Mouse (Mus musculus): Measurements from ENCODE around the gene Tas1r3.

- TF ChIP-seq EP300 (IDR thresholded peaks at IDR 0.05; ENCODE audit: insufficient read depth, low read depth, low read length) (no peak), CTCF (IDR thresholded peaks at IDR 0.05; ENCODE audit: low read depth, low read length) (no peak), POLR2A (IDR thresholded peaks at IDR 0.05; ENCODE audit: insufficient read depth, low read length) (no peak)
Measured at GRCm38 (mm10) chr4:155829866-155830265, 33.3 kb downstream of the Tas1r3 start.
